Mouse (Mus musculus): ENCODE results near the gene Tnfsf12. TPM values are rescaled to one million over a fixed set of nuclear protein-coding genes. Genes with fewer than 3 reads are reported as not detected.
"Not testable (repeated sequence)": the region's sequence is repeated elsewhere in the genome, so short reads cannot be mapped to it uniquely, and the experiment has no call there.

Gene Tnfsf12
- 8.3 and 8.9 TPM in 2 replicates for polyA plus RNA-seq (2015; fragmentation: Nextera tagmentation; extraction: Ambion mirVana)

DNA sequence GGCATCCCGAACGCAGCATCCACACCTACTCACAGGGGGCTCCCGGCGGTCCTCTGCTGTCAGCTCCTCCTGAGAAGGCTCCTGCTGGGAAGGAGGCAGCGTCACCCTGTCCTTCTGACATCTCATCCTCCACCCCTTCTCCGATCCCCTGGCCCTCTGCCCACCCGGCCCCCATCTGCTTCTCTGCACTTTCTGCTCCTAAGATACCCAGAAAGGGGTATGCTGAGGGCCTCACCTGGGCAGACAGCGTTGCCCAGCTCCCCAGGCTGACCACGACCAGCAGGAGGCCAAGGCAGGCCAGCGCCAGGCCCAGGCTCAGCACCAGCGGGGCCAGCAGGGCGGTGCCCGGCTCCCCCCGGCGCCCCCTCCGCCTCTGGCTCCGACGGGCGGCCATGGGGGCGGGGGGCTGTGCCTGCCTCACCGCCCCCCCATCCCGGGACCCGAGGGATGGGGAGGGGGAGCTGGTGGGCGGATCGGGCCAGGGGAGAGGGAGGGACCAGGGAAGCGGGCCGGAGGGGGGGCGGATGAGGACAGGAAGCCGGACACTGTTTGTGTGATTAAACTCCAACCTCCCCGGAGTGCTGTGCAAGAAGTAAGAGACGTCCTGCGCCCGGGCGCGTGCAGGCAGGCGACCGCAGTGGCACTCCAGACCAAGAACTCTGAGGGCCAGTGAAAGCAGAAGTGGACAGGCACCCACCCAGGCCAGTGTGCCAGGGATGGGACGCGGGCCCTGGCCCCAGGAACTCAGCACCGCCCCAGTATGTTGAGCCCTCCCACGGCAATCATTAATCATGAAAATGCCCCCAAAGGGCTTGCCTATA is at the start of gene Tnfsf12, which contains the start of gene Tnfsfm13:
Gene Tnfsf12 (minus strand): TSS at position 489 of the 821 bp plus-strand sequence.
Gene Tnfsfm13 (minus strand): TSS at position 738 of the 821 bp plus-strand sequence.
- Histone ChIP-seq H3K4me1 (peaks cover 13% of the 10 kb centered on the region), H3K9ac (peak within 1 kb of the TSS; percentile 69), H3K9me3 (no peaks in the 10 kb centered on the region), H3K4me2 (peak within 1 kb of the TSS; percentile 91), H3K27ac (peak within 1 kb of the TSS; percentile 86), H3K4me3 (peak within 1 kb of the TSS; percentile 59), H3K27me3 (no peaks in the 10 kb centered on the region), H3K36me3 (no peaks in the 10 kb centered on the region)
- WGBS = 2% methylated on average over 31 of the region's 41 CpGs
- peak; percentile 86 for ATAC-seq (ENCODE audit: borderline replicate concordance, extremely low read depth, low FRiP score, low TSS enrichment)

DNA sequence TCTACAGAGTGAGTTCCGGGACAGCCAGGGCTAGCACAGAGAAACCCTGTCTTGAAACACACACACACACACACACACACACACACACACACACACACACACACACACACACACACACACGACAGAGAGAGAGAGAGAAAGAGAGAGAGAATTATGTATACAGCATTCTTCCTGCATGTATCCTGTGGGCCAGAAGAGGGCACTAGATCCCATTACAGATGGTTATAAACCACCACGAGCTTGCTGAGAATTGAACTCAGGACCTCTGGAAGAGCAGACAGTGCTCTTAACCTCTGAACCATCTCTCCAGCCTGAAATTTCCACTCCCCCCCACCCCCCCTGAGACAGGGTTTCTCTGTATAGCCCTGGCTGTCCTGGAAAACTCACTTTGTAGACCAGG is 35.8 kb upstream of the Tnfsf12 start:
- H3K9me3 ChIP-seq; H3K27ac ChIP-seq; H3K4me2 ChIP-seq; H3K9ac ChIP-seq; ATAC-seq (ENCODE audit: borderline replicate concordance, extremely low read depth, low FRiP score, low TSS enrichment); H3K4me3 ChIP-seq; H3K27me3 ChIP-seq; H3K4me1 ChIP-seq: not testable (repeated sequence)
- WGBS = 83% methylated on average over 2 of the region's 3 CpGs
- peaks cover 34% of the 10 kb centered on the region for H3K36me3 ChIP-seq

DNA sequence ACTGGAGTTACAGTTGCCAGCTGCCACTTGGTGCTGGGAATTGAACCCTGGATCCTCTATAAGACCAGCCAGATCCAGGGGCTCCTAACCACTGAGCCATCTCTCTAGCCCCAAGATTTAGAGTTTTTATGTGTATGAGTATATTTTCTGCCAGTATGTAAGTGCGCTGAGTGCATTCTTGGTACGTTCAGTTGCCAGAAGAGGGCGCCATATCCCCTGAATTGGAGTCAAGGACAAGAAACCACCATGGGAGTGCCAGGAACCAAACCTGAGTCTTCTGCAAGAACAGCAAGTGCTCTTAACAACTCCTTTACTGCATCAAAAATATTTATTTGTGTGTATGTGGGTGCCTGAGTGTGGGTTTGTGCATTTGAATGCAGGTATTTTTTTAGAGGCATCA is 33.4 kb upstream of the Tnfsf12 start:
- no peak overlapping the region for H3K4me2 ChIP-seq
- no peaks in the 10 kb centered on the region for H3K27me3 ChIP-seq
- no peak overlapping the region for H3K4me3 ChIP-seq
- 28% methylated on average over 3 of the region's 3 CpGs for WGBS
- H3K27ac ChIP-seq = no peak overlapping the region
- no peak for ATAC-seq (ENCODE audit: borderline replicate concordance, extremely low read depth, low FRiP score, low TSS enrichment)
- peaks cover 10% of the 10 kb centered on the region for H3K36me3 ChIP-seq
- H3K9ac ChIP-seq = no peak overlapping the region
- H3K4me1 ChIP-seq = no peaks in the 10 kb centered on the region
- no peaks in the 10 kb centered on the region for H3K9me3 ChIP-seq

DNA sequence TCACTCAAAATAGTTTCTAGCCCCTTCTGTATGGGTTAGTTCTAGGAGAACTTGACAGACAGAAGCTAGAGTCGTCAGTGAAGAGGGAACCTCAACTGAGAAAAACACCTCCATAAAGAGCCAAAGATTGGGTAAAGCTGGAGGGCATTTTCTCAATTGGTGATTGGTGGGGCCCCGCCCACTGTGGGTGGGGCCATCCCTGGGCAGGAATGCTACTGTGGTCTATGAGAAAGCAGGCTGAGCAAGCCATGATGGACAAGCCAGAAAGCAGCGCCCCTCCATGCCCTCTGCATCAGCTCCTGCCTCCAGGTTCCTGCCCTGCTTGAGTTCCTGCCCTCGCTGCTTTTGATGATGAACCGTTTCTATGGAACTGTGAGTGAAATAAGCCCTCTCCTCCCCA is 30.3 kb upstream of the Tnfsf12 start:
- no peaks in the 10 kb centered on the region for H3K27me3 ChIP-seq
- no peak overlapping the region for H3K4me3 ChIP-seq
- 22% methylated on average over 5 of the region's 5 CpGs for whole genome bisulfite sequencing
- no peak for ATAC-seq (ENCODE audit: borderline replicate concordance, extremely low read depth, low FRiP score, low TSS enrichment)
- H3K27ac ChIP-seq = no peak overlapping the region
- no peak overlapping the region for H3K4me2 ChIP-seq
- H3K36me3 ChIP-seq = no peaks in the 10 kb centered on the region
- H3K9me3 ChIP-seq = no peaks in the 10 kb centered on the region
- H3K4me1 ChIP-seq = no peaks in the 10 kb centered on the region
- H3K9ac ChIP-seq = no peak overlapping the region

DNA sequence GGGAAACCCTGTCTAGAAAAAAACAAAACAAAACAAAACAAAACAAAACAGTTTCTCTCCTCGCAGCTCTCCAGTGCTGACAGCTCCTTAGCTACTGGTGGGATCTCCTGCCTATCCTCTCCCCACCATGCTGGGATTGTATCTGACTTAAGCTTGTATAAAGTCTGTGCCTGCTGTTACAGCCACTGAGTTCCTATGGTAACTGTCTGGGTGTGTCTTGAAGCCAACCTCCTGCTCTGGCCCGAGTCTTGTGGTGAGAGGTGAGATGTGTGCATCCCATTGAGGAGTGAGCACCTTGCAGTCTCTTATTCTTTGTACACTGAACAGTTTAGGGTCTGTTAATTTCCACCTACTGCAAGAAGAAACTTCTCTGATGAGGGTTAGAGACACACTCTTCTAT is 27.4 kb upstream of the Tnfsf12 start:
- 34% methylated on average over 2 of the region's 2 CpGs for WGBS
- H3K9ac ChIP-seq = no peak overlapping the region
- peaks cover 4% of the 10 kb centered on the region; the same call in 1 of the 2 replicates for H3K4me1 ChIP-seq
- no peak overlapping the region for H3K4me3 ChIP-seq
- H3K4me2 ChIP-seq = no peak overlapping the region
- no peak for ATAC-seq (ENCODE audit: borderline replicate concordance, extremely low read depth, low FRiP score, low TSS enrichment)
- no peak overlapping the region for H3K27ac ChIP-seq
- no peaks in the 10 kb centered on the region for H3K27me3 ChIP-seq
- H3K9me3 ChIP-seq = no peaks in the 10 kb centered on the region
- no peaks in the 10 kb centered on the region for H3K36me3 ChIP-seq

DNA sequence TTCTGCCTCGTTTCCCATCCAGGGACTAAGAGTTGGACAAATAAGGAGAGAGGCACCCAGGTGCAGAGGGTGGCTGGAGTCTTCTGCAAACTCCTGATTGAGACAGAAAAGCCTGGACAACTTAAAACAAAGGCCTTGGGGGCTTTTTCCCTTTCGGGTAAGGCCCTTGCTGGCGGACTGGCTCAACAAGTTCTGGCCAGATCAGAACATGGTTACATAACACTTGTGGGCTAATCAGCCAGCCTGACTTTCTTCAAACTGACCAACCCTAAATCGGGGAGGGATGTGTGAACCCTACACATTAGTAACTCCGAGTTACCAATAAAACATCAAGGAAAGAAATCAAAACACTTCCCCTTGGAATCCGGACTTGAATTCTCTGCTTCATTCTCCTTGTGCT is 25.2 kb upstream of the Tnfsf12 start:
- no peak for ATAC-seq (ENCODE audit: borderline replicate concordance, extremely low read depth, low FRiP score, low TSS enrichment)
- no peak overlapping the region for H3K9ac ChIP-seq
- no peak overlapping the region for H3K4me2 ChIP-seq
- H3K4me3 ChIP-seq = no peak overlapping the region
- 49% methylated on average over 6 of the region's 6 CpGs for WGBS
- H3K27ac ChIP-seq = no peak overlapping the region
- no peaks in the 10 kb centered on the region for H3K27me3 ChIP-seq
- H3K36me3 ChIP-seq = no peaks in the 10 kb centered on the region
- H3K4me1 ChIP-seq = peaks cover 9% of the 10 kb centered on the region
- no peaks in the 10 kb centered on the region for H3K9me3 ChIP-seq

DNA sequence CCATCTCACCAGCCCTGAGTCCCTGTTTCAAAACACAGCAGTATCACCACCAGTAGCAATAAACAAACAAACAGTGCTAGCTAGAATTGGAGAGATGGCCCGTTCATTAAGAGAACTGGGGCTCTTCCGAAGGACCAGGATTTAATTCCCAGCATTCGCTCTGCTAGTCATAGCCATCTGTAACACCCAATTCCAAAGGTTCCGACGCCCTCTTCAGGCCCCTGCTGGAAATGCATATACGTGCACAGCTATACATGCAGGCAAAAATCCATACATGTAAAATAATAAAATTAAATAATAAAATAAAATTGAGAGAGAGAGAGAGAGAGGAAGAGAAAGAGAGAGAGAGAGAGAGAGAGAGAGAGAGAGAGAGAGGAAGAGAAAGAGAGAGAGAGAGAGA is 23.8 kb upstream of the Tnfsf12 start:
- Histone ChIP-seq H3K4me2 (no peak overlapping the region), H3K27ac (no peak overlapping the region), H3K9me3 (no peaks in the 10 kb centered on the region), H3K36me3 (no peaks in the 10 kb centered on the region), H3K4me1 (peaks cover 10% of the 10 kb centered on the region), H3K4me3 (no peak overlapping the region), H3K27me3 (no peaks in the 10 kb centered on the region), H3K9ac (no peak overlapping the region)
- WGBS = 61% methylated on average over 6 of the region's 6 CpGs
- no peak for ATAC-seq (ENCODE audit: borderline replicate concordance, extremely low read depth, low FRiP score, low TSS enrichment)

DNA sequence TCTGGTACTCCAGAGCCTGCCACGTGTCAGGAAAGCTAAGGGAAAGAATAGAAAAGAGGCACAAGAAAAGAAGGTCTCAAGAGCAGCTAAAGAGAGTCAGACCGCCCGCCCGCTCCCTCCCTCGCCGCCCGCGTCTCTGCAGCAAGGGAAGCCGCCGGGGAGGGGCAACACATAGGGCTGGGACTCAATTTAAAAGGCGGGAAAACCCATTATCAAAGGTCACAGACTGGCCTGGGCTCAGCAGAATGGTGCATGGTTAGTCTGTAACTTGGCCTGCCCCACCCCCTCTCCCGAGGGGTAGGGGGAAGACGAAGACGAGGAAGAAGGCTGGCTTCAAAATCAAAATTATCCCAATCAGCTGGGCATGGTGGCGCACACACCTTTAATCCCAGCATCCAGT is 23.0 kb upstream of the Tnfsf12 start:
- Histone ChIP-seq H3K4me2 (peak overlapping the region; percentile 2; the same call in 1 of the 2 replicates), H3K9ac (no peak overlapping the region), H3K27ac (no peak overlapping the region), H3K4me3 (no peak overlapping the region), H3K36me3 (no peaks in the 10 kb centered on the region), H3K9me3 (no peaks in the 10 kb centered on the region), H3K4me1 (peaks cover 10% of the 10 kb centered on the region), H3K27me3 (no peaks in the 10 kb centered on the region)
- ATAC-seq (ENCODE audit: borderline replicate concordance, extremely low read depth, low FRiP score, low TSS enrichment) = no peak
- 28% methylated on average over 15 of the region's 15 CpGs for WGBS

DNA sequence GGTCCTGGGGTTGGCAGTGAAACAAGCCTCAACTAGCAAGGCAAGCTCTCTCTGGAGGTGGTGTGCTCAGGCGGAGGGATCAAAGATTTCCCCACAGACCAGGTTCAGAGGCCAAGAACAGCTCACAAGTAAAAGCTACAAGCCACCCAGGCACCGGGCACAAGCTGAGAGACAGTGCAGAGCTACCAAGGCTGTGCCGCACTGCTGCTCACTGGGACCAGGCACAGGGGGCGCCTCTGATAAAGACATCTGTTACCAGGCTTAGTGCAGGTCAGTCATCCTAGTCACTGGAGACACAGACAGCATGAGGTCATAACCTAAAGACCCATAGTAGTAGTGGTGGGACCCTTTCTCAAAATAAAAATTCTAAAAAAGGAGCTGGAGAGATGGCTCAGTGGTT is 21.3 kb upstream of the Tnfsf12 start:
- Histone ChIP-seq H3K4me3 (no peak overlapping the region), H3K4me1 (peaks cover 10% of the 10 kb centered on the region), H3K27me3 (no peaks in the 10 kb centered on the region), H3K9me3 (no peaks in the 10 kb centered on the region), H3K27ac (no peak overlapping the region), H3K36me3 (no peaks in the 10 kb centered on the region), H3K9ac (no peak overlapping the region), H3K4me2 (no peak overlapping the region)
- no peak for ATAC-seq (ENCODE audit: borderline replicate concordance, extremely low read depth, low FRiP score, low TSS enrichment)
- 62% methylated on average over 4 of the region's 4 CpGs for WGBS

DNA sequence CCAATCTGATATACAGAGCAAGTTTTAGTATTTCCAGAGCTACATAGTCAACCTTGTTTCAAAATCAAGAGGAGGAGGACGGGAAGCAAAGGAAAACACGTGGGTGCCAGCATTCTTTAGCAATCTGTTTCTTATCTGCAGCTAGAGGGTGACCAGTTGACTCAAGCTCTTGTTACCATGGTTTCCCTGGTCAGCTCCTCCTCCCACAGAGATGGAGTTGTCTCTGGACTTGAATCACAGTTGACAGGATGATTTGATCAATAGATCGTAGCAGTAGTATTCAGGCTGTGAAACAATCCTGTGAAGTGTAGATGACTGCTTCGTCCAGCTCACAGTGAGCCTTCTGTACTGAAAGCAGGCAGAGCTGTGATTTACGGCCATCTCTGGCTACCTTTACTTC is 20.3 kb upstream of the Tnfsf12 start:
- no peak for ATAC-seq (ENCODE audit: borderline replicate concordance, extremely low read depth, low FRiP score, low TSS enrichment)
- H3K4me2 ChIP-seq = no peak overlapping the region
- no peaks in the 10 kb centered on the region for H3K27me3 ChIP-seq
- H3K27ac ChIP-seq = no peak overlapping the region
- no peaks in the 10 kb centered on the region for H3K9me3 ChIP-seq
- H3K4me3 ChIP-seq = no peak overlapping the region
- H3K4me1 ChIP-seq = peaks cover 10% of the 10 kb centered on the region
- H3K9ac ChIP-seq = no peak overlapping the region
- no peaks in the 10 kb centered on the region for H3K36me3 ChIP-seq
- WGBS = 10% methylated on average over 5 of the region's 5 CpGs

DNA sequence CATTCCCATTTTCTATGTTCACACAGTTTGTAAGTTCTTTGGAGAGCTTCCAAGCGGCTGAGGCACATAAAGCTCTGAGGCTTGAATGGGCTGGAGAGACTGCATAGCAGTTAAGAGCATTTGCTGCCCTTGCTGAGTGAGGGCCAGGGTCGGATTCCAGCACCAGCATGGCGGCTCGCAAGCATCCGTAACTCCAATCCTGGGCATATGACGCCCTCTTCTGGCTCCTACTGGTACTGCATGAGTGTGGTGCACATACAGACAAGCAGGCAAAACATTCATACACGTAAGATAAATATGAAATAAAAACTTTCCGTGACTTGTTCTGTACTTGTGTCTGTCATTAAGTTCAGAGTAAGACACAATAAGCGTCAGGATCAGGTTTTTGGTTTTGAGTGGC is 19.8 kb upstream of the Tnfsf12 start:
- no peak overlapping the region for H3K4me2 ChIP-seq
- H3K4me3 ChIP-seq = no peak overlapping the region
- H3K27me3 ChIP-seq = no peaks in the 10 kb centered on the region
- H3K27ac ChIP-seq = no peak overlapping the region
- peaks cover 10% of the 10 kb centered on the region for H3K4me1 ChIP-seq
- WGBS = 55% methylated on average over 9 of the region's 9 CpGs
- H3K36me3 ChIP-seq = no peaks in the 10 kb centered on the region
- H3K9me3 ChIP-seq = no peaks in the 10 kb centered on the region
- no peak overlapping the region for H3K9ac ChIP-seq
- ATAC-seq (ENCODE audit: borderline replicate concordance, extremely low read depth, low FRiP score, low TSS enrichment) = no peak

DNA sequence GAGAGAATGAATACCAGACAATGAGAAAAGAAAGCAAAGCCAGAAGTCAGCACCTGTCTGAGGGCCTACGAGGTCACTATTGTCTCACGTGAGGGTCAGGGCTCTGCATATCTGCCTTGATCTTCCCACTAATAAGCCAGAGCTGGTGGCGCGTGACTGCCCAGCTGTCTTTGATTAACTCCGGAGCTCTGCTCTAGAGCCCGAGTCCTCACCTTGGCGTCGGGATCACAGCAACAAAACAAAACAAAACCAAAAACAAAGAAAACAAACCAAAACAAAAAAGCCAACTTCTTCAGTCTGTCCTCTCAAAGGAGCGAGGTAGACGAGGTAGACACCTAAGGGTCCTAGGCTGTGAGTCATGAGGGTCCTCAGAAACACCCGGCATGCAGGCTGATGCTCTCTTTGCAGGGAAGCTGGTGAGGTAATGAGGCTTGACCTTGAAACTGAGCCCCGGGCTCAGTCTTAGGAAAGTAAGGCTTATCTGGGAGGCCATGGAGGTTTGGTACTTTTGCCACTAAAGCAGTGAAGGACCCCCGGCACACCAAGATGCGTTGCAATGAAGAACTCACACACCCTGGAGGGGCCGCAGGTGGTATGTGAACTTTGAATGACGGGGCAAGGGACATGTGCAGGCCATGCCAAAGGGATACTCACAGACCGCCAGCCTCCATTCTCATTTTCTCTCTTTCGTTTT is 19.1 kb upstream of the Tnfsf12 start:
- Histone ChIP-seq H3K4me1 (peaks cover 10% of the 10 kb centered on the region), H3K4me3 (no peak overlapping the region), H3K27me3 (no peaks in the 10 kb centered on the region), H3K36me3 (no peaks in the 10 kb centered on the region), H3K9me3 (no peaks in the 10 kb centered on the region), H3K9ac (no peak overlapping the region), H3K4me2 (no peak overlapping the region), H3K27ac (no peak overlapping the region)
- ATAC-seq (ENCODE audit: borderline replicate concordance, extremely low read depth, low FRiP score, low TSS enrichment) = no peak
- WGBS = 68% methylated on average over 18 of the region's 18 CpGs

Data from lung, embryonic 15.5 days (tissue).